Mouse (Mus musculus) heart, embryonic 16.5 days (tissue): ENCODE measurements around the gene Hist3h2a. TPM values are rescaled to one million over a fixed set of nuclear protein-coding genes. Genes with fewer than 3 reads are reported as not detected.

Experiments used
- ATAC-seq: fragments of 200-750 bp; cut with Nextera tagmentation; replicated peaks from 2 replicates; pipeline ENCODE4 v1.8.0; 2017; ENCODE audit warnings: moderate number of reproducible peaks; ENCODE audit not compliant: insufficient read depth, low FRiP score; ENCODE audit errors: extremely low read depth
- H3K27ac ChIP-seq: fragments of 300-500 bp; sonication (generic); 2 replicates; pipeline ENCODE4 v1.5.1; 2014; ENCODE audit warnings: mild to moderate bottlenecking, low read length, control low read depth, moderate library complexity
- H3K27me3 ChIP-seq: fragments of 300-500 bp; sonication (generic); 2 replicates; pipeline ENCODE4 v1.6.1; 2014; ENCODE audit warnings: low read length, mixed read lengths; ENCODE audit not compliant: control insufficient read depth, insufficient read depth
- H3K36me3 ChIP-seq: fragments of 300-500 bp; sonication (generic); 2 replicates; pipeline ENCODE4 v1.6.1; 2014; ENCODE audit not compliant: control insufficient read depth, insufficient read depth
- H3K4me1 ChIP-seq: fragments of 300-500 bp; sonication (generic); 2 replicates; pipeline ENCODE4 v1.6.1; 2014; ENCODE audit warnings: low read length, mixed read lengths; ENCODE audit not compliant: control insufficient read depth, insufficient read depth
- H3K4me2 ChIP-seq: fragments of 300-500 bp; sonication (generic); 2 replicates; pipeline ENCODE4 v1.6.1; 2014; ENCODE audit warnings: low read depth, mild to moderate bottlenecking, control low read depth, low read length
- H3K4me3 ChIP-seq: fragments of 300-500 bp; sonication (generic); 2 replicates; pipeline ENCODE4 v1.5.1; 2014; ENCODE audit warnings: mild to moderate bottlenecking, control low read depth, low read length
- H3K9ac ChIP-seq: fragments of 300-500 bp; sonication (generic); 2 replicates; pipeline ENCODE4 v1.6.1; 2014; ENCODE audit warnings: low read length, control low read depth
- H3K9me3 ChIP-seq: fragments of 300-500 bp; sonication (generic); replicated peaks from 2 replicates; pipeline ENCODE4 v1.6.1; 2016; ENCODE audit warnings: low read length; ENCODE audit not compliant: control insufficient read depth
- WGBS: fragments of 180-500 bp; shearing (Covaris S2); extraction: QIAGEN DNeasy Blood & Tissue Kit; methylation state at CpG from one replicate; pipeline ENCODE4 v1.1.7; 2014; 5-methylcytosine and 5-hydroxymethylcytosine counted together
- polyA plus RNA-seq: library from polyadenylated mRNA; unstranded; fragments of >200 nt; fragmentation: Nextera tagmentation; extraction: Ambion mirVana; gene quantifications from 2 replicates; pipeline ENCODE4 v1.2.1, GENCODE M21; 2015

Gene Hist3h2a
- polyA plus RNA-seq, 1 experiment from 2014 or later, result 35.2 TPM

- 75% methylated on average over 2 of the region's 3 CpGs for WGBS
- no peak for ATAC-seq
- H3K9me3 ChIP-seq, result no peaks in the 10 kb centered on the region
These were observed 27.8 kb upstream of the Hist3h2a start for GRCm38 (mm10) chr11:58926651-58927050.

GRCm38 (mm10) chr11:58927053-58927452 is 27.4 kb upstream of the Hist3h2a start:
- Histone ChIP-seq H3K4me3 (no peak overlapping the region), H3K27me3 (no peaks in the 10 kb centered on the region), H3K4me1 (peaks cover 3% of the 10 kb centered on the region; the same call in 1 of the 2 replicates), H3K4me2 (no peak overlapping the region), H3K9me3 (no peaks in the 10 kb centered on the region), H3K27ac (no peak overlapping the region), H3K9ac (no peak overlapping the region), H3K36me3 (0 out of 2 replicates have a peak, but pooled peaks cover 6% of the 10 kb centered on the region)
- 73% methylated on average over 2 of the region's 2 CpGs for WGBS
- no peak for ATAC-seq

More at GRCm38 (mm10) chr11:58926651-58927050, 27.8 kb upstream of the Hist3h2a start:
- Histone ChIP-seq H3K27ac (no peak overlapping the region), H3K4me3 (no peak overlapping the region), H3K27me3 (no peaks in the 10 kb centered on the region), H3K36me3 (0 out of 2 replicates have a peak, but pooled peaks cover 2% of the 10 kb centered on the region), H3K9ac (no peak overlapping the region), H3K4me2 (no peak overlapping the region), H3K4me1 (peaks cover 3% of the 10 kb centered on the region; the same call in 1 of the 2 replicates)

- 21% methylated on average over 20 of the region's 20 CpGs for WGBS
- peaks cover 3% of the 10 kb centered on the region; the same call in 1 of the 2 replicates for H3K4me1 ChIP-seq
- ATAC-seq, result peak; percentile 63
- no peaks in the 10 kb centered on the region for H3K27me3 ChIP-seq
- peak overlapping the region; percentile 42 for H3K4me3 ChIP-seq
- peak overlapping the region; percentile 55 for H3K4me2 ChIP-seq
- H3K9ac ChIP-seq, result peak overlapping the region; percentile 46
- peaks cover 14% of the 10 kb centered on the region; the same call in 1 of the 2 replicates for H3K36me3 ChIP-seq
- peak overlapping the region; percentile 56 for H3K27ac ChIP-seq
- no peaks in the 10 kb centered on the region for H3K9me3 ChIP-seq
These were observed 26.5 kb upstream of the Hist3h2a start for GRCm38 (mm10) chr11:58927790-58928651.

- Histone ChIP-seq H3K4me1 (peaks cover 3% of the 10 kb centered on the region; the same call in 1 of the 2 replicates), H3K4me2 (no peak overlapping the region), H3K36me3 (peaks cover 22% of the 10 kb centered on the region), H3K9ac (no peak overlapping the region), H3K9me3 (no peaks in the 10 kb centered on the region), H3K4me3 (no peak overlapping the region), H3K27me3 (no peaks in the 10 kb centered on the region), H3K27ac (no peak overlapping the region)
- 68% methylated on average over 4 of the region's 4 CpGs for WGBS
- ATAC-seq, result no peak
These were observed 25.4 kb upstream of the Hist3h2a start for GRCm38 (mm10) chr11:58929055-58929454.

GRCm38 (mm10) chr11:58929641-58930040 is 24.8 kb upstream of the Hist3h2a start:
- WGBS, result 51% methylated on average over 3 of the region's 3 CpGs
- ATAC-seq, result no peak
- no peak overlapping the region for H3K9ac ChIP-seq
- no peaks in the 10 kb centered on the region for H3K27me3 ChIP-seq
- H3K4me3 ChIP-seq, result no peak overlapping the region
- H3K4me1 ChIP-seq, result peaks cover 3% of the 10 kb centered on the region; the same call in 1 of the 2 replicates
- H3K36me3 ChIP-seq, result peaks cover 27% of the 10 kb centered on the region
- H3K27ac ChIP-seq, result no peak overlapping the region
- no peak overlapping the region for H3K4me2 ChIP-seq
- H3K9me3 ChIP-seq, result no peaks in the 10 kb centered on the region

- Histone ChIP-seq H3K9ac (no peak overlapping the region), H3K27me3 (no peaks in the 10 kb centered on the region), H3K27ac (no peak overlapping the region), H3K4me1 (peaks cover 3% of the 10 kb centered on the region; the same call in 1 of the 2 replicates), H3K36me3 (peaks cover 31% of the 10 kb centered on the region), H3K4me3 (no peak overlapping the region), H3K4me2 (no peak overlapping the region), H3K9me3 (no peaks in the 10 kb centered on the region)
- WGBS, result 71% methylated on average over 3 of the region's 3 CpGs
- ATAC-seq, result no peak
These were observed 24.2 kb upstream of the Hist3h2a start for GRCm38 (mm10) chr11:58930254-58930653.

- WGBS, result 65% methylated on average over 4 of the region's 4 CpGs
- Histone ChIP-seq H3K27ac (no peak overlapping the region), H3K4me3 (no peak overlapping the region), H3K4me2 (no peak overlapping the region), H3K4me1 (peaks cover 6% of the 10 kb centered on the region; the same call in 1 of the 2 replicates), H3K9ac (no peak overlapping the region), H3K27me3 (no peaks in the 10 kb centered on the region), H3K9me3 (no peaks in the 10 kb centered on the region), H3K36me3 (peaks cover 39% of the 10 kb centered on the region)
- ATAC-seq, result no peak
These were observed 22.9 kb upstream of the Hist3h2a start for GRCm38 (mm10) chr11:58931576-58931975.

GRCm38 (mm10) chr11:58937909-58938308 is 16.6 kb upstream of the Hist3h2a start:
- Histone ChIP-seq H3K4me1 (peaks cover 17% of the 10 kb centered on the region), H3K27ac (peak overlapping the region; percentile 98), H3K36me3 (peaks cover 31% of the 10 kb centered on the region), H3K4me3 (peak overlapping the region; percentile 83), H3K9me3 (no peaks in the 10 kb centered on the region), H3K27me3 (no peaks in the 10 kb centered on the region), H3K4me2 (peak overlapping the region; percentile 84), H3K9ac (peak overlapping the region; percentile 93)
- 2% methylated on average over 13 of the region's 13 CpGs for WGBS
- ATAC-seq, result no peak
